Mouse (Mus musculus) embryonic fibroblast, embryonic 13.5 days (primary cell): ENCODE data around the gene Crygn. TPM values are rescaled to one million over a fixed set of nuclear protein-coding genes. Genes with fewer than 3 reads are reported as not detected.

Experiments used
- H3K27ac ChIP-seq: 2 replicates; pipeline ENCODE4 v1.5.1; 2012; ENCODE audit warnings: low read length, control low read depth, inconsistent platforms; ENCODE audit not compliant: insufficient read depth
- H3K4me1 ChIP-seq: 2 replicates; pipeline ENCODE4 v1.6.1; 2011; ENCODE audit warnings: low read length; ENCODE audit not compliant: control insufficient read depth, insufficient read depth
- H3K4me3 ChIP-seq: 2 replicates; pipeline ENCODE4 v1.5.1; 2011; ENCODE audit warnings: mild to moderate bottlenecking, control low read depth, low read length; ENCODE audit not compliant: insufficient read depth
- CTCF ChIP-seq: IDR thresholded peaks from 2 replicates; pipeline ENCODE4 v1.5.1; 2011; ENCODE audit warnings: mild to moderate bottlenecking, control low read depth, low read length, moderate library complexity, borderline replicate concordance; ENCODE audit not compliant: insufficient read depth
- POLR2A ChIP-seq: IDR thresholded peaks from 2 replicates; pipeline ENCODE4 v1.6.1; 2011; ENCODE audit warnings: low read depth, mild to moderate bottlenecking, control low read depth, low read length, moderate library complexity
- polyA plus RNA-seq: library from polyadenylated mRNA; stranded (reverse); fragments of >200 nt; gene quantifications from 2 replicates; pipeline ENCODE4 v1.2.4, GENCODE M21; 2011; ENCODE audit warnings: low read depth; ENCODE audit not compliant: missing spikeins, insufficient read length

The Crygn gene
- polyA plus RNA-seq, 1 experiment, result not detected

DNA sequence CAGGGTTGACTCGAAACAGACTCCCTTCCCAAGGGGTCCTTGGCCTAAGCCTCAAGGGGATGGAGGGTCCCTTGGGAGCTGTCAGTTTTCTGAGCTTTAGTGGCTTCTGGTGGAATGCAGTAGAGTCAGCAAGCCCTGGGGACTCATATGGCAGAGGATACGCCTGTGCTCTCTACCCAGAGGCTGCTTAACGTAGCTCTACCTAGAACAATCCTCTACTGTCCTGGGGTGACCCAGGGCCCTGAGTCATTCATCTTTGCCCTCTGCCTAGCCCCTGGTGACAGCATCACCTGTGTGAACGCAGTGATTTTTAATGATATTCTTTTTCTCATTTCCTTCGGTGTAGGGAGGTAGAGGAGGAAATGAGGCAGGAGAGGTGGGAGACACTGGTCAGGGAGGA lies 8.1 kb downstream of the Crygn start:
- no peak for TF ChIP-seq CTCF
- no peak for TF ChIP-seq POLR2A
- no peak overlapping the region for H3K4me3 ChIP-seq
- no peak overlapping the region for H3K27ac ChIP-seq
- no peaks in the 10 kb centered on the region for H3K4me1 ChIP-seq

DNA sequence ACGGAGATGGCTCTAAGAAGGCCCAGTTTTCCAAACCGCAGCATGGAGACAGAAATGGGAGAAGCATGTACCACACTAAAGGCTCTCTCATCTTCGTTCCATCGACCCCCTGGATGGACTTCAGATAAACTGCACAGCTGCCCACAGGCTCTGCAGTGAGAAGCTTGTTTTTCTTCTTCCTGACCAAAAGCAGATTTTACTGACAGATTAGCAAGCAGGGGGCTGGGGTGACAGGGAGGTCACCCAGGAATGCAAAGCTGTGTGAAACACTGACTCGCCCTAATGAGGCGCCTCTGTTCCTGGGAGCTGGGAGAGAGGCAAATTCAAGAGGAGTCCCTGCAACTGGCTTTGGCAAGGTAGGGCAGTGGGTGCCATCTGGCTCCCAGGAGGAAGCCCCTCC lies 10.3 kb downstream of the Crygn start:
- H3K4me1 ChIP-seq, result no peaks in the 10 kb centered on the region
- H3K4me3 ChIP-seq, result no peak overlapping the region
- TF ChIP-seq POLR2A (no peak), CTCF (no peak)
- no peak overlapping the region for H3K27ac ChIP-seq

DNA sequence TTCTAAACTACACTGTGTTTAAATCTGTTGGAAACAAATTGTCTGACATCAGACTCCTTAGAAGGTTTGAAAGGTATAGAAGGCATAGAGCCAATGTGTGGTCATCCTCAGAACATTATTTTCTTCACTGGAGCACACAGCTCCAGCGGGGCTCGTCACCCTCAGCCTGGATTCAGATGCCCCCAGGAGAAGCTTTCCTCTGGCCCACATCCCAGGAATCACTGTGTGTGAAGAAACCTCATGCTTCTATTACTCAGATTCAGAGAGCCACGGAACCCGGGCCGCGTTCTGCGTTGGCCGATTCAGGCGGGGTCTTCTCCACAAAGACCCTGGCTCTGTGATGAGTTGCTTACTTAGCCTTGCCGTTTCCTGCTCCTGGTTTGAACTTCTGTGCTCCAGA lies 13.9 kb downstream of the Crygn start:
- H3K27ac ChIP-seq, result no peak overlapping the region
- no peak overlapping the region for H3K4me3 ChIP-seq
- TF ChIP-seq CTCF (no peak), POLR2A (no peak)
- no peaks in the 10 kb centered on the region for H3K4me1 ChIP-seq

DNA sequence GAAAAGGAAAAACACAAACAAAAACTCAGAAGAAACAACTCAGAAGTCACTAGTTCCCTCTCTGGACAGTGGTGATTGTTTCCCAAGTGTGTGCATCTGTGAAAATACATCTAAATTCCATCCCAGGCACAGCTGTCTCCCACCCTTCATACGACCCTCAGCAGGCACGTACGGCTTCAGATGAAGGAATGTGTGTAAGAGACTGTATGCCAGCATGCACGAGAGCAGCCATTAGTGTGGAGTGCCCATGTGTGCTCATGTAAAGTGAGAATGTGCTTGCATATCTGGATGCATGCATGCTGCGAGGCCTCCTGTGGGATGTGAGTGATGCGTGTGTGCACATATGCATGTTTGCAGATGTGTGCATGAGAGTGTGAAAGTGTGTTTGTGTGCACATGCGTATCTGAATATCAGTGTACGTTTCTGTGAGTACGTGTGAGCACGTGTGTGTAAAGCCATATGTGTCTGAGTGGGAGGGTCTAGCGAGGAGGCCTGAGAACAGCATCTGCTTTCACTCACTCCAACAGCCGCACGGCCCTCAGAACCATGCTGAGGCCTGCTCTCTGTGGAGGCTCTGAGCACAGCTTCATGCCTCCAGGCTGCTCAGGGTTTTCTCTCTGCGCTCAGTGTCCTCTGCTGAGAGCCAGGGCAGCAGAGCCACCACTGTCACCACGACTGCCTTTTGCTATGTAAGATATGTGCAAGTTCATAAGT lies 16.5 kb downstream of the Crygn start:
- Histone ChIP-seq H3K4me1 (no peaks in the 10 kb centered on the region), H3K27ac (no peak overlapping the region), H3K4me3 (no peak overlapping the region)
- TF ChIP-seq CTCF (no peak), POLR2A (no peak)

DNA sequence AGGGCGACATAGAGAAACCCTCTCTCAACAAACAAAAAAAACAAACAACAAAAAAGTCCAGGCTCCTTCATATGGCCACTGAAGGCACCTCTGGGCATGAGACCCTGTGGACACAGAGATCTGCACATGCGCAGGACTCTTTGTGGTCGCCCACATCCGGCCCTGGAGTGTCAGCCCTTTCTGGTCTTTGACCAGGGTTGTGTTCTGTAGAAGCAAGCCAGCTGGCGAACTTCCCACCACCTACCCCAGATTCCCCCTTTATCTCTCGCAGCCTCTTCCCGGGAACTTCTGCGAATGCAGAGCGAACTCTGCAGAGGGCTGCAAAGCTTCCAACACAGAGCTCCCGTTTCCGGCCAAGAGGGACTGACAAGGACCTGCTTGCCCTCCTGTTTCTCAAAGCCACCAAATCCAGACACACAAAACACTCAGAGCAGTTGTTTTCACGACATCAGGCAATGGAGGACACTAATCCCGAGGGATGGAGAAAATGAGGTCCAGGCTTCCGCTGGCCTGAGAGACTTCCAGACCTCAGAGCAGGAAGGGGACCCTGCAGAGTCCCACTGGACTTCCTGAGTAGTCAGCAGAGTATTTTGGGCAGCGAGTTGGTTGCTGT lies 18.6 kb downstream of the Crygn start:
- Histone ChIP-seq H3K4me1 (no peaks in the 10 kb centered on the region), H3K27ac (no peak overlapping the region), H3K4me3 (no peak overlapping the region)
- TF ChIP-seq POLR2A (no peak), CTCF (no peak)

DNA sequence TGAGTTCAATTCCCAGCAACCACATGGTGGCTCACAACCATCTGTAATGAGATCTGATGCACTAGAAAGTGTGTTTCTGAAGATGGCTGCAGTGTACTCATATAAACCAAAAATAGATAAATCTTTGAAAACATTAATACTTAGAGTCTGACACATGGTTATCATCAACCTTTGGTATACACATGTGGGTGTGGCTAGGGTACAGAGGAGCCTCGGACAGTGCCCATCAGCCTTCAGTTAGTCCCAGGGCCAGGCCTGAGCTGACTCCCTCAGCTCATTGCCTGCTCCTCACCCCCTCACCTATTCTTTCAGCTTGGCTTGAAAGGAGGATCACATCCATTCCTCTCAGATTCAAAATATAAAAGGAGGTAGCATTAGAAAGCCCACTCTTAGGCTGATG lies 19.3 kb downstream of the Crygn start:
- TF ChIP-seq CTCF, result no peak
- no peak for TF ChIP-seq POLR2A
- no peak overlapping the region for H3K27ac ChIP-seq
- no peak overlapping the region for H3K4me3 ChIP-seq
- H3K4me1 ChIP-seq, result no peaks in the 10 kb centered on the region

DNA sequence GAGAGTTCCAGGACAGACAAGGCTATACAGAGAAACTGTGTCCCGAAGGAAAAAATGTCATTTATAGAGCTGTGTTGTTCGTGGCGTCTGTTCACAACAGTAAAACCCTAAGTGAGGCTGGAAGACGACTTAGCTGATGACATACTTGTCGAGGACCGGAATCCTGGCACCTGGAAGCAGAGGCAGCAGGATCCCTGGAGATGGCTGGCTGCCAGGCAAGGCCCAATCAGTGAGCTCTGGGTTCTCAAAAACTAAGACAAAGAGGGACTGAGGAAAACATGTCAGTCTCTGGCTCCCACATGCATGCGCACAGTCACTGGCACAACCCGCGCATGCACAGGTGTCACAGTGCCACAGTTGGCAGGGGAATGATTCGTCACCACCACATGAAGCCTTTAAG lies 20.2 kb downstream of the Crygn start:
- H3K4me3 ChIP-seq, result no peak overlapping the region
- TF ChIP-seq POLR2A (no peak), CTCF (no peak)
- H3K27ac ChIP-seq, result no peak overlapping the region
- H3K4me1 ChIP-seq, result peaks cover 2% of the 10 kb centered on the region; the same call in 1 of the 2 replicates

DNA sequence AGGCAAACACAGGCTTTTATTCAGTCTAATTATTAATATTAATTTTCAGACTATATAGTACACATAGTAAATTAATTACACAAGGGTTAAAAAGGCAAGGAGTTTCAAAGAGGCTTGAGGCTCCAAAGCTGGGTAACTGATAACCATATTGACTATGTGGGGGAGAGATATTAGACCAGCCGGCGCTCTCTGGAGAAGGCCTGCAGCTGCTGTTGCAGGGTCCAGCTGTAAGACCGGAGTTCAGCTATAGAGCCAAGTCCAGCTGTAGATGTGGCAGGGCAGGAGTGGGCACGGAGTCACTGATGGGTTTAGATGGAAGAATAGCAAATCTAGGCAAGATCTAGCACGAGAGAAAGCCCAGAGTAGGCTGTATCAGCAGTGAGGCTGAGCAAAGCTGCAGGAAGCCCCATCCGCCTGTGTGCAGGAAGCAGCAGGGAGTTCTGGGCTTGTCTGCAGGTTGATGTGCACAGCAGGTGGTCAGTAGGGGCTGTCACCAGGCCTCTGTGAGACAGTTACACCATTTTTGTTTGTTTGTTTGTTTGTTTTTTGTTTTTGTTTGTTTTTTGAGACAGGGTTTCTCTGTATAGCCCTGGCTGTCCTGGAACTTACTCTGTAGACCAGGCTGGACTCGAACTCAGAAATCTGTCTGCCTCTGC lies 23.9 kb downstream of the Crygn start:
- Histone ChIP-seq H3K4me1 (peaks cover 2% of the 10 kb centered on the region; the same call in 1 of the 2 replicates), H3K4me3 (no peak overlapping the region)
- TF ChIP-seq CTCF (no peak), POLR2A (no peak)

DNA sequence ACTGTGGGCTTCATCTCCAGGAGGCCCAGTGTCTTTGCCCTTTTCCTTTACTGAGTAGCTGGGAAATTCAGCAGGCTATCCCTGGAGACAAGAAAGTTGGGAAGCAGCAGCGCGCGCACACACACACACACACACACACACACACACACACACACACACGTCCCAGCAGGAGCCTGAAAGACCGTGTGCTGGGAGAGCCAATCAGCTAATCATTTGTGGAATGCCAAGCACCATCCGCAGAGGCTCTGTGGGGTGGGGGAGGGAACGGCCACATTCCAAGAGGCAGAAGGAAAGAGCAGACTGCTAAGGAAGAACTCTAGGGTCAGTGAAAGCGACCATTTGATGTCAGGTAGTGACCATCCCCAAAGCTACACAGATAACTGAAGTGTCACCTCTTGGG lies 24.7 kb downstream of the Crygn start:
- Histone ChIP-seq H3K4me1 (peaks cover 2% of the 10 kb centered on the region; the same call in 1 of the 2 replicates), H3K4me3 (no peak overlapping the region), H3K27ac (no peak overlapping the region)
- TF ChIP-seq POLR2A, result no peak
- TF ChIP-seq CTCF, result no peak

More for the DNA sequence above, 23.9 kb downstream of the Crygn start:
- H3K27ac ChIP-seq, result no peak overlapping the region

DNA sequence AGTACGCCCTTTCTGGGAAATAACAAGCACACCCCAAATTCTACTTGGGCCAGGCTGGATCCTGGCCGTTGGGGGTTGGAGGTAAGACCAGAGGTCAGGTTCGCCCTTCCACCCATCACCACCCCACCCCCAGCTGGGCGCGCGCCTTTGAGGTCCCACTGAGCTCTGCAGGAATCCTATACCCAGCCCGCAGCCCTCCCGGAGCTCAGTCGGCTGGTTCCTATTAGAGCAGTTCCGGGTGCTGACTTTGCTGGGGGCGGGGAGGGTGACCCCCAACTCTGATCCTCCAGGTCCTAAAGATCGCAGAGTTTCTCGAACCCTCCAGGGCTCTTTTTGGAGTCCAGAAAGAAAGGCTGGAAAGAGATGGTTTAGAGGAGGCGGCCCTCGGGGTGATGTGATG lies 26.8 kb downstream of the Crygn start:
- H3K4me3 ChIP-seq, result no peak overlapping the region
- TF ChIP-seq POLR2A (no peak), CTCF (no peak)
- peaks cover 2% of the 10 kb centered on the region; the same call in 1 of the 2 replicates for H3K4me1 ChIP-seq
- no peak overlapping the region for H3K27ac ChIP-seq
